Mouse (Mus musculus) testis, adult 2 months (tissue): Measurements from ENCODE around the gene Kyat1.

Experiments
- CTCF ChIP-seq: fragments of 200-500 bp; IDR thresholded peaks from 2 replicates; pipeline ENCODE4 v1.5.1; 2012; ENCODE audit warnings: low read depth, mild to moderate bottlenecking, inconsistent platforms, low read length, moderate library complexity; ENCODE audit not compliant: control insufficient read depth, insufficient read depth, insufficient replicate concordance
- POLR2A ChIP-seq: fragments of 200-500 bp; IDR thresholded peaks from 2 replicates; pipeline ENCODE4 v1.6.1; 2012; ENCODE audit warnings: low read depth, mild to moderate bottlenecking, inconsistent platforms, low read length, moderate library complexity; ENCODE audit not compliant: control insufficient read depth

DNA sequence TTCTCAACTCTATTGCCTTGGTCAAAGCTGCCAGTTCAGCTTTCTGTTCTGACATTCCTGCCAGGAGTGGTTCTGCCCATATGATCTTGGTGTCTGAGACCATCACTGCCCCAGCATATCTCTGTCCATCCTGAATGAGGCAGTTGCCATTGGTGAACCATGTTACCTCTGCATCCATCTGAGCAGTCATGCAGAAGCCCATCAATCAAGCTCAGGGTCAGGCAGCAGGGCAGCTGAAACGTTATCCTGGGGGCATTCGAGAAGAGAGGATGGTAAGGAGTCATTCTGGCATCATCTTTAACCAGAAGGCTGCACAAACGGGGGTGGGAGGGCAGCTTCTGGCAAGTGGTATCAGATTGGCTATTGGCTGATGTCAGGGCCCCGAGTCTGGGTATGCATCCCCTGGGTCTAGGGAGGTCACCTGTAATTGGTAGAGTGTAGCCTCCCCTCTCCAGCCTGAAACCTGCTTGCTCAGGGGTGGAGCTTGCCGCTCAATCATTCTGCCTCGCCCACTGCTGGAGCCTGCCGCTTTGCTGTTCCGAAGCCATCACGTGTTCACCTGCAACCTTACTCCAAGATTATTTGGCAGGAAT, 41.2 kb downstream of the Kyat1 start:
- TF ChIP-seq CTCF, result no peak
- no peak for TF ChIP-seq POLR2A
